Mouse (Mus musculus) frontal cortex, postnatal 25 days (tissue): ENCODE results near the gene Tktl2.
A peak's percentile ranks its signal among the peaks of the same experiment; 100 is the strongest.

Source experiments
- DNase-seq, 2 experiments: peaks; one replicate each; pipeline ENCODE4 v3.0.0; 2022; ENCODE audit warnings: low spot score in 2 of 2

Tktl2 gene

GRCm38 (mm10) chr8:66511537-66511936 is at the start of gene Tktl2:
TSS of gene Tktl2 (plus strand) at chr8:66511756.
- no peak for DNase-seq

GRCm38 (mm10) chr8:66469821-66470220 is 41.7 kb upstream of the Tktl2 start:
- no peak for DNase-seq

- DNase-seq, result no peak
These were observed 34.7 kb upstream of the Tktl2 start for GRCm38 (mm10) chr8:66476880-66477279.

- DNase-seq, result peak; percentile 73 to 74
These were observed 25.3 kb upstream of the Tktl2 start, which contains the start of gene Tma16 for GRCm38 (mm10) chr8:66486084-66486763. TSS of gene Tma16 (minus strand) at chr8:66486530.

GRCm38 (mm10) chr8:66488556-66488955 is 23.0 kb upstream of the Tktl2 start:
- no peak for DNase-seq

GRCm38 (mm10) chr8:66490624-66491023 is 20.9 kb upstream of the Tktl2 start:
- DNase-seq, result no peak

GRCm38 (mm10) chr8:66494496-66494895 is 17.1 kb upstream of the Tktl2 start:
- DNase-seq, result no peak

GRCm38 (mm10) chr8:66495726-66496125 is 15.8 kb upstream of the Tktl2 start:
- DNase-seq, result peak; percentile 76 to 81

- DNase-seq, result peak in 1 of 2 experiments; percentile 38
These were observed 14.5 kb upstream of the Tktl2 start for GRCm38 (mm10) chr8:66496998-66497577.

GRCm38 (mm10) chr8:66503381-66503780 is 8.2 kb upstream of the Tktl2 start:
- DNase-seq, result no peak

GRCm38 (mm10) chr8:66519149-66519548 is 7.6 kb downstream of the Tktl2 start:
- DNase-seq, result no peak

GRCm38 (mm10) chr8:66520576-66520975 is 9.0 kb downstream of the Tktl2 start:
- no peak for DNase-seq

- DNase-seq, result no peak
These were observed 38.5 kb downstream of the Tktl2 start for GRCm38 (mm10) chr8:66550092-66550491.
